Mouse (Mus musculus) erythroblast, embryonic 14.5 days (primary cell): ENCODE results near the gene Trpv2. TPM values are rescaled to one million over a fixed set of nuclear protein-coding genes. Genes with fewer than 3 reads are reported as not detected.

Experiments
- H3K27me3 ChIP-seq: 2 replicates; pipeline ENCODE4 v1.6.1; 2012; ENCODE audit warnings: inconsistent platforms; ENCODE audit not compliant: control insufficient read depth
- H3K36me3 ChIP-seq: 2 replicates; pipeline ENCODE4 v1.6.1; 2012; ENCODE audit warnings: mild to moderate bottlenecking, inconsistent platforms; ENCODE audit not compliant: control insufficient read depth
- H3K4me1 ChIP-seq: 2 replicates; pipeline ENCODE4 v1.6.1; 2012; ENCODE audit warnings: inconsistent platforms; ENCODE audit not compliant: control insufficient read depth
- H3K4me3 ChIP-seq: replicated peaks from 2 replicates; pipeline ENCODE3; 2012; ENCODE audit warnings: moderate library complexity, mild to moderate bottlenecking, inconsistent platforms
- H3K9me3 ChIP-seq: 2 replicates; pipeline ENCODE4 v1.6.1; 2012; ENCODE audit warnings: low read length, inconsistent platforms, mixed read lengths; ENCODE audit not compliant: control insufficient read depth
- GATA1 ChIP-seq: IDR thresholded peaks from 2 replicates; pipeline ENCODE4 v1.6.1; 2012; ENCODE audit warnings: low read length, inconsistent platforms, mixed read lengths
- TAL1 ChIP-seq: IDR thresholded peaks from 3 replicates; pipeline ENCODE4 v1.6.1; 2012; ENCODE audit warnings: low read length, inconsistent platforms, mixed read lengths
- polyA plus RNA-seq: library from polyadenylated mRNA; stranded (reverse); fragments of >175 nt; gene quantifications from 2 replicates; pipeline ENCODE4 v1.2.3, GENCODE M21; 2012

The Trpv2 gene
- polyA plus RNA-seq, 1 experiment = 0.04 TPM

- Histone ChIP-seq H3K36me3 (peaks cover 3% of the 10 kb centered on the region), H3K9me3 (no peaks in the 10 kb centered on the region), H3K4me3 (no peak overlapping the region), H3K4me1 (peaks cover 4% of the 10 kb centered on the region; the same call in 1 of the 2 replicates), H3K27me3 (no peaks in the 10 kb centered on the region)
- no peak for TF ChIP-seq TAL1
These were observed 40.7 kb downstream of the Trpv2 start for GRCm38 (mm10) chr11:62614876-62615410.

DNA sequence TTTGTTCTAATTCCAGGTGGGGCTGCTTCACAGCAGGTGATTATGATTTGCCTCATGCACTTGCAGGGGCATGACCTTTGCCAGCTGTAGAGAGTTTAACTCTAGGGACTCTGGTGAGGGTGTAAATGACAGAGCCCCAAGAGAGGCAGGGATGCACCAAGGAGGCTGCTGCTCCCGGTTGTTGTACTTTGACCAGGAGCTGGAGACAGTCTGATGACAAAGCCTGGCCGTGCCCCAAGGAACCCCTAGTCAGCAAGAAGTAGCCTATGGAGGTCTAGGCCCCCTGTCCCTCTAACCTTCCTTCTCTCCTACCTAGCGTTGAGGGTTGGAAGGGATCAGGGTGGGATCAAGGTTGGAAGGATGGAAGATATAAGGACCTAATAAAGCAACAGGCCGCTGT, 41.2 kb downstream of the Trpv2 start:
- TF ChIP-seq TAL1 = no peak
- TF ChIP-seq GATA1 = no peak
- H3K4me1 ChIP-seq = peaks cover 4% of the 10 kb centered on the region; the same call in 1 of the 2 replicates
- peaks cover under 1% of the 10 kb centered on the region; the same call in 1 of the 2 replicates for H3K36me3 ChIP-seq
- no peaks in the 10 kb centered on the region for H3K9me3 ChIP-seq
- no peaks in the 10 kb centered on the region for H3K27me3 ChIP-seq
- no peak overlapping the region for H3K4me3 ChIP-seq

DNA sequence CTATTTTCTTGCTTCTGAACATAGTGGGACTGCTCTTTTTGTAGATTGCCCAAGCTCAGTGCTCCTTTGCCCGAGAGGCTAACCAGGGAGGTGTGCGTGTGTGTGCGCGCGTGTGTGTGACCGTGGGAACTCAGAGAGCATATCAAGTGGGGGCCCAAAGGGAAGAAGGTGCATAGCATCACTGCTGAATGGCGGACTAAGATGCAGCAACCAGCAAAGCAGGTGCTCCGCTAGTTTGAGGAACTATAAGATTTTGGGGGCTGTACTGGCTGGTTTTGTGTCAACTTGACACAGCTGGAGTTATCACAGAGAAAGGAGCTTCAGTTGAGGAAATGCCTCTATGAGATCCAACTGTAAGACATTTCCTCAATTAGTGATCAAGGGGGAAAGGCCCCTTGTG, 46.8 kb downstream of the Trpv2 start:
- TF ChIP-seq TAL1 = no peak
- TF ChIP-seq GATA1 = no peak
- H3K36me3 ChIP-seq = no peaks in the 10 kb centered on the region
- no peaks in the 10 kb centered on the region for H3K27me3 ChIP-seq
- H3K4me1 ChIP-seq = peaks cover 7% of the 10 kb centered on the region
- H3K9me3 ChIP-seq = no peaks in the 10 kb centered on the region
- no peak overlapping the region for H3K4me3 ChIP-seq

DNA sequence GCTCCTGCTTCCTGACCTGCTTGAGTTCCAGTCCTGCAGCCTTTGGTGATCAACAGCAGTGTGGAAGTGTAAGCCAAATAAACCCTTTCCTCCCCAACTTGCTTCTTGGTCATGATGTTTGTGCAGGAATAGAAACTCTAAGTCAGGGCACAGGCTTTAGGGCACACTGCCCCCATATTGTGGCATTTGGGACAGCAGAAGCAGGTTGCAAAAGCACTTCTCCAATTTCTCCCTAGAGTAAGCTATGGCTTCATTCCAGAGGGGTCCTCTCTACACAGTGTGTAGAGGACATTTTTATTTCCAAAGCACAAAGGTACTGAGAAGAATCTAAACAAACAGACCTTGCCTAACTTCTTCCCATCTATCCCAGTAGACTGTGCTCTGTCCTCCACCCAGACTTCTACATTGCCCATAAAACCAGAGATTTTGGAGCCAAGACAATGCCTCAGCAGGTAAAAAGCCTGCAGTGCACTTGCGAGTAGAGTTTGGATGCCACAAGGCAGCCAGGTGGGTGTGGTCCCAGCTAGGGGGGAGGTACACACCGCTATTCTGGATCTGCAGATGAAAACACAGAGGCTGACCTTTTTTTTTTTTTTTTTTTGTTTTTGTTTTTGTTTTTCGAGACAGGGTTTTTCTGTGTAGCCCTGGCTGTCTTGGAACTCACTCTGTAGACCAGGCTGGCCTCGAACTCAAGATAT, 47.4 kb downstream of the Trpv2 start:
- Histone ChIP-seq H3K4me1 (peaks cover 7% of the 10 kb centered on the region), H3K36me3 (no peaks in the 10 kb centered on the region), H3K27me3 (no peaks in the 10 kb centered on the region), H3K4me3 (no peak overlapping the region), H3K9me3 (no peaks in the 10 kb centered on the region)
- no peak for TF ChIP-seq TAL1
- TF ChIP-seq GATA1 = no peak

GRCm38 (mm10) chr11:62622850-62623249, 48.6 kb downstream of the Trpv2 start:
- TF ChIP-seq TAL1 (no peak; the same call in 2 of the 3 replicates), GATA1 (no peak)
- Histone ChIP-seq H3K27me3 (no peaks in the 10 kb centered on the region), H3K4me1 (peaks cover 7% of the 10 kb centered on the region), H3K4me3 (no peak overlapping the region), H3K36me3 (no peaks in the 10 kb centered on the region), H3K9me3 (no peaks in the 10 kb centered on the region)

DNA sequence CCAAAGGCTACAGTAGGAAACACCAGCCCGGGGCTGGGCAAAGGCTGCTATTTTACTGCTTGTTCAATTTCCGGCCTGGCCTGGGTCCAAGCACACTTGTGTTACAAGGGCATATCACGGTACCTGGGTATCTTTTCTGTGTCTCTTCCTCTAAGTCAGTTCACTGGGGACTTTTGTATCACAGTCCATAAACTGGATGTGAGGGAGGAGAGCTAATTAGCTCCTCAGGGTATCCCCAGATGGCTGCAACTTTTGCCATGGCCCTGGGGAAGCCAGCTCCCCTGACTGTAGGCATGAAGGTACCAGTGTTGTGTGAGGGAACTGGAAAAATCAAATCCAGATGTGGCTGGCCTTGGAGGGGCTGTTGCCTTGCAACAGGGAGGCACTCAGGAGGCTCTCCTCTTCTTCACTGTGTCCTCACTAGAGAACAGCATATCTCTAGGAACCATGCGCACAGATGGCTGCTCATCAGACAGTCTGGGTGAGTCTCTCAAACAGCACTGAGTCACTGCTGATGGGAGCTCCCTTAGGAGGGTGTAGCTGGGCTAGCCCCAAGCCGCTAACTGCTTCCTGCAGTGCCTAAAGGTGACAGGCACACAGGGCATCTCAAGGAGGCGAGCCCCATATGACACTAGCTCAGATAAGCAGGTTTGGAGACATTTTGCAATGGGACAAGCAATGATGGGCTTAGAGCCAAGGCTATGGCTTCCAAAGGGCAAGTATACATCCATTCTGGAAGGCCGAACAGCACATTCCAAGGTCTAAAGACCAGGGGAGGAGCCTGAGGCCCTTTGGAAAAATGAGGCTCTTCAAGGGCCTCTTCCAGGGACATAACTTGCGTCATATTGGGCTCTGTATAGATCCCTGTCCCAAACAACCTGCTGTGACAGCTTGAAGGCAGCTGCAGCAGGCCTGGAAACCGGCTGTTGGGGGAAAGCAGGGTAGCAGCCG, 50.3 kb downstream of the Trpv2 start:
- no peaks in the 10 kb centered on the region for H3K36me3 ChIP-seq
- peaks cover 13% of the 10 kb centered on the region for H3K4me1 ChIP-seq
- TF ChIP-seq TAL1 (no peak), GATA1 (no peak)
- H3K27me3 ChIP-seq = no peaks in the 10 kb centered on the region
- H3K9me3 ChIP-seq = no peaks in the 10 kb centered on the region
- no peak overlapping the region for H3K4me3 ChIP-seq

DNA sequence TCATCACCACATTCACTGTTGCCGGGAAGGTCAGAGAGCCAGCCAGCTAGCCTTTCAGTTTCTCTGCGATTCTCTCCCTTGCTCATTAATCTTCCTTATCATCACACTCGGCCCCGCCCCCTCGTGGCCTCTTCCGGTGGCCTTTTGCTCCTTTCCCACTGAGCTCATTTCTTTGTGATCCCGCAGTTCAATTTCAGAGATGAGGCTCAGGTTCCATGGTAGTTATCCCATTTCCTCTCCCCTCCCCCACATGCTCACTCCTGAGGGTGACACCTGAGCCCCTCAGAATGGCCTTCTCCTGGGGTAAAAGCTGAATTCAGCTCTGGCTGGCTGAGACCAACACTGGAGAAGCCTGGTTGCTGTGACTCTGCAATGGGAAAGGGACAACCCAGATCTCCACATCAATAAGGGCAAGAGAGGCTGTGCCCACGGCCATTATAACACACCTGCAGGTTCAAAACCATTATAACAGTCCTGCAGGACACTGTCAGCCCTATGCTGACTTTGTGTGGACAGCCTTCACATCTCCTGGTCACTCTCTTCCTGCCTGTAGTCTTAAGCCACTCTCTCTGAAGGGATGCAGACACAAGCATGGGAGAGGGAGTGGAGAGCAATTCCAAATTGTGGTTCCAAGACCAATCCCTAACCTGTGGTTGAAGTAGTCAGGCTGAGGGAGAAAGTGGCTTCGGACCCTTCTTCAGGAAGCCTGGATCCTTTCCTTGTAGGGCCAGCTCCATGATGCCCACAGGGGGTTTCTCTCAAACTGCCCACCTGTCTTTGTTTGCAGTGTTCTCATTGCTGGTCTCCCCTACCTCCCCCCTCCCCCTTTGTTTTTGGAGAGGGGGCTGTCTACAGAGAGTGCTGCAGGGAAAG, 55.3 kb downstream of the Trpv2 start:
- Histone ChIP-seq H3K4me1 (peaks cover 17% of the 10 kb centered on the region), H3K27me3 (no peaks in the 10 kb centered on the region), H3K4me3 (no peak overlapping the region), H3K9me3 (no peaks in the 10 kb centered on the region), H3K36me3 (no peaks in the 10 kb centered on the region)
- TF ChIP-seq GATA1 (no peak), TAL1 (no peak)

GRCm38 (mm10) chr11:62630225-62630821, 56.0 kb downstream of the Trpv2 start:
- Histone ChIP-seq H3K4me1 (peaks cover 12% of the 10 kb centered on the region), H3K36me3 (no peaks in the 10 kb centered on the region), H3K4me3 (no peak overlapping the region), H3K9me3 (no peaks in the 10 kb centered on the region), H3K27me3 (no peaks in the 10 kb centered on the region)
- no peak for TF ChIP-seq TAL1

GRCm38 (mm10) chr11:62631138-62631537, 56.9 kb downstream of the Trpv2 start:
- Histone ChIP-seq H3K36me3 (no peaks in the 10 kb centered on the region), H3K9me3 (no peaks in the 10 kb centered on the region), H3K4me3 (no peak overlapping the region), H3K4me1 (peaks cover 12% of the 10 kb centered on the region), H3K27me3 (no peaks in the 10 kb centered on the region)
- TF ChIP-seq GATA1 (no peak), TAL1 (no peak)
